Mouse (Mus musculus) spleen, postnatal 10 days (tissue): ENCODE data around the gene Tfap2a.

Experiments used
- DNase-seq, 2 experiments: peaks; one replicate each; pipeline ENCODE4 v3.0.0; 2021 to 2022; ENCODE audit warnings: low spot score in 2 of 2

The Tfap2a gene

DNA sequence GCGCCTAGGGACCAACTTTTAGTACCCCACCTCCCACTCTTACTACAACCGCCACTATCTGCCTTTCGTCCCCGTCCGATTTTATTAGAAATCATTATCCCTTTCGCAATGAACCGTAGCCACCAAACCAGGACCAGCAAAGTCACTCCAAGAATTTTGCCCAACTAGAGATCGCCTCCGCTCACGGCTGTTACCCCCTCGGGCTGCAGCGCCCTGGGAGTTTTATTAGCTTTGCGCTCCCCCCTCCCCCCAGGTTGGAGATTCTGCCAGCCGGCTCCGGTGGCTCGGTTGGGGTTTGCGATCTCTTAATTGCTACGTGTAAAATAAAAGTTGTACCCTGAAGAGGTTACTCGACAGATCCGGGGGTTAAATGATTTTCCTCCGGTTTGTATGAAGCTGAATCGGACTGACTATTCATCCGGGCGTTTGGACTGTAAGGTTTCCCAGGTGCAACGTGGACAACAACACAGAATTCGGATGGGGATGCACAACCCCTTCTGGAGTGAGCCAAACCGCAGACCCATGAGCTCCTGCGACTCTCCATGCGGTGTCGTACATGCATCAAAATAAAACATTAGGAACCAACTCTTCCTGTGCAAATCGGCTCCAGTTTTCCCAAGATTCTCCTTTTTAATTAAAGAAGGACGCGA is 3.7 kb downstream of the Tfap2a start:
- no peak for DNase-seq

DNA sequence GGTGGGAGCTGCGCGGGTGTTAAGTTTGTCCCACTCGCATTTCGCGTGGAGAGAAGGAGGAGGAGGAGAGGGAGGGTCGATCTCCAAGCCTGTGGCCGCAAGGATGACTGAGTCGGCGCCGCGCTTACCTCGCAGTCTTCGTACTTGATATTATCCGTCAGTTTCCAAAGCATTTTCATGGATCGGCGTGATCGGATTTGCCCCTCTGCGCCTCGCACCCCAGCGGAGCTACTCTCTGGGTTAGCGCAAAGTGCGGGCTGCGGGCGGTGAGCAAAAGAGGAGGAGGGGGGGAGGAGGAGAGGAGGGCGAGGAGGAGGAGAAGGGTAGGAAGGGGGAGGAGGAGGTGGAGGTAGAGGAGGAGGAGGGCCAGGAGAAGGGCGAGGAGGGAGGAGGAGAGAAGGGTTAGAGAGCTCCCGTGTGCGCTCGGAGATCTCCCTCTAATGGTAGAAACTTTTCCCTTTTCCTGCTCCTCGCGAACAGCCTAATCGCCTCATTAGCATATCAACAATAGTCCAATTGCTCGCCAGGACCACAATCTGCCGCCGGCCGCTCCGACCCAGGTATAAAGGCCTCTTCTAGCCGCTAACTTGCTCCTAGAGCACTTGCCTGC is 4.5 kb downstream of the Tfap2a start:
- DNase-seq, result no peak

- no peak for DNase-seq
Observed at GRCm38 (mm10) chr13:40732816-40733541, 5.2 kb downstream of the Tfap2a start.

DNA sequence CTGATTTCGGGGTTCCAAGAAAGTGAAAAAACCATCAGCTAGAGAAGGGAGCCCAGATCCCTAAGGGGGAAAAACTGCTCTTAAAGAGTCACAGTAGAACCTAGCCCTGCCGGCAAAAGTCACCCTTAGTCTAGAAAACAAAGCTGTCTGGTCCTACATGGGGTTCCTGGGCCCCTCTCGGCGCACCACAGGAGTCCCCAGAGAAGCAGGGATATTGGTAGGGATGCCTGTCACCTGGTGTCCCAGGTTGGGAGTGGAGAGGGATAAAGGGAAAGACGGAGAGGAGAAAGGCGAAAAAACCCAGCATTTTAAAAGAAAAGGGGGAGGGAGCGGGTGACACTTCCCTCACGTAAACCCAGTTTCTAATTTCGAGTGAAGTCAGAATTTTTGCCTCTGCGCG is 6.1 kb downstream of the Tfap2a start:
- no peak for DNase-seq

- peak in 1 of 2 experiments; percentile 27 for DNase-seq
Observed at GRCm38 (mm10) chr13:40731179-40731841, 6.9 kb downstream of the Tfap2a start.

DNA sequence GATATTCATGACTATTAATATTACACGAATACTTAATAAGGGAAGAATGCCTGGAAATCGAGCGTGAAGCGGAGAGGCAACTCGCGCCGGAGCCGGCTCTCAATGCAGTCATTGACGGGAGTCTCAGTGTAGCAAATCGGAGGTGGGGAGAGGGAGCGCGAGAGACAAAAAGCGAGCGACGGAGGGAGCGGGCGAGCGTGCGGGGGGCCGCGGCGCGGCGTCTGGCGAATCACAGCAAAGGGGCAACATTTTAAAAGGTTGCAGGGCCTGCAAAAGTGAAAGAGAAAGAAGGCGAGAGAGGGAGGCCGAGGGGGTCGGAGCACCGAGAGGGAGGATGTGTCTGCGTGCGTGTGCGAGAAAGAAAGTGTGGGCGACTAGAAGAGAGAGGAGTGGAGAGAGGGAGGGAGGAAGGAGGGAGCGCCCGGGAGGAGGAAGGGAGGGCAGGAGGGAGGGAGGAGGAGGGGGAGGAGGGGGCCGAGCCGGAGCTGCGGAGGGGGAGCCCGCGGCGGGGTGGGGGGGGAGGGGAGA is 7.5 kb downstream of the Tfap2a start:
- peak in 1 of 2 experiments; percentile 27 for DNase-seq

DNA sequence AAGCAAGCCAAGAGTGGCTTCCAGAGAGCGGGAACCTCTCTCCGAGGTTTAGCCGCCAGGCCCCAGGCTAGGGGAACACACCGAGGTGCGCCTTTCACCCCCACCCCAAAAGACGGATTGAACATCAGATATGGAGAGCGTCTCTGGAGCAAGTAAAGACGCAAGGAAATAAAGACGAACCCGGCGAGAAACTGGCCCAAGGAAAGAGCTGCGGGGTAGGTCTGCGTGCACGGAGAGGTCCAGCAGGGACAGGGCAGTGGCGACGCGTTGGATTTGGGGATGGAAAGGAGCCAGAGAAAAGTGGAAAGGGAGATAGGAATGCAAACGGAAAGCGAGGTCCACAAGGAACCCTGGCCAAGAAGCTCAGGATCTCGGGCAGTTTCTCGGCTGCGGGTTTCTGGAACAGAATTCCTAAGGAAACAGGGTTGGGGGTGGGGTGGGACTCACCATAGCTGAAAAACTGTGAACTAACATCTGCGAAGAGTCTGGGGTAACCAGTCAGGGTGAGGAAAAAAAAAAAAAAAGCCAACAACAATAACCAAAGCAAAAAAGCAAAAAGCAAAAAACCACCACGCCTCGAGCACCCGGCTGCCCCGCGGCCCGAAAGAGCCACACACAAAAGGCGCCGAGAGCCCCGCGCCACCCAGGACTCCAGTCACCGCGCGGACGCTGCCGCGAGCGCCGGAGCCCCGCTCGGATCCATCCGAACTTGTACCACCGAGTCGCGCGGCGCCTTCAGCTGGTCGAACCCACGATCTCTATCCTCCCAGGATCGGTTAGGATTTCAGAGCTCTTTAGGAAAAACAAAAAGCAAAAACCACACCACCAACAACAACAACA is 8.4 kb downstream of the Tfap2a start:
- DNase-seq, result no peak

- no peak for DNase-seq
Observed at GRCm38 (mm10) chr13:40729037-40729436, 9.1 kb downstream of the Tfap2a start.

DNA sequence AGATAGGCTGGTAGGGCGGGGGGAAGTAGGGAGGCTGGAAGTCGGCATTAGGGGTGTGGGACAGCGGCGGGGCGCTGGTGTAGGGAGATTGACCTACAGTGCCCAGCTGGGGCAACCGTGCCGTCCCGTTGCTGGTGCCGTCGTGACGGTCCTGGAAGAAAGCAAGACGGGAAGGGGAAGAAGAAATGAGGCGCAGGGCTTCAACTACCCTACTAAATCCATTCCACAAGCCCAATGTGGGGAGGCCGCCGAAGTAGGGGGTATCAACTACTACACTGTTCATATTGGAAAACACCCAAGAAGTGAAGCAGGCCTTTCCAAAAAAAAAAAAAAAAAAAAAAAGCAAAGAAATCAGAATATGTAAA is 9.6 kb downstream of the Tfap2a start:
- no peak for DNase-seq

- no peak for DNase-seq
Observed at GRCm38 (mm10) chr13:40727731-40728625, 10.2 kb downstream of the Tfap2a start.

DNA sequence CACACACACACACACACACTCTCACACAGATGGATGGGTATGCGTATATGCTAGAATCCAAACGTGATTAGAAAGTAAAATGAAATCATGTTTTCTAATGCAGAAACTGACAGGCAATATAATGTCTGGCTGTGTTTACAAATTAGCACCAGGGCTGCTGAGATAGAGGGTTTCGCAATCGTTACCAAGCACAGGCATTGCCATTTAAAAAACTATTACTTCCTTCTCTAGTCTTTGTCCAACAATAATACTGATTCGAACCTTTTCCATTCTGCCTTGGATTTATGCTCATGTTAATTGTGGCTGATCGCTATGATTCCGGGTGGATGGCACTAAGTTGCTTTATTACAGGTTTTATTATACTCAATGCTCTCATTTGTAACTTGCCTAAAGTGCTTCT is 12.3 kb downstream of the Tfap2a start:
- DNase-seq, result no peak

GRCm38 (mm10) chr13:40723598-40723920 is 14.6 kb downstream of the Tfap2a start:
- DNase-seq, result no peak

DNA sequence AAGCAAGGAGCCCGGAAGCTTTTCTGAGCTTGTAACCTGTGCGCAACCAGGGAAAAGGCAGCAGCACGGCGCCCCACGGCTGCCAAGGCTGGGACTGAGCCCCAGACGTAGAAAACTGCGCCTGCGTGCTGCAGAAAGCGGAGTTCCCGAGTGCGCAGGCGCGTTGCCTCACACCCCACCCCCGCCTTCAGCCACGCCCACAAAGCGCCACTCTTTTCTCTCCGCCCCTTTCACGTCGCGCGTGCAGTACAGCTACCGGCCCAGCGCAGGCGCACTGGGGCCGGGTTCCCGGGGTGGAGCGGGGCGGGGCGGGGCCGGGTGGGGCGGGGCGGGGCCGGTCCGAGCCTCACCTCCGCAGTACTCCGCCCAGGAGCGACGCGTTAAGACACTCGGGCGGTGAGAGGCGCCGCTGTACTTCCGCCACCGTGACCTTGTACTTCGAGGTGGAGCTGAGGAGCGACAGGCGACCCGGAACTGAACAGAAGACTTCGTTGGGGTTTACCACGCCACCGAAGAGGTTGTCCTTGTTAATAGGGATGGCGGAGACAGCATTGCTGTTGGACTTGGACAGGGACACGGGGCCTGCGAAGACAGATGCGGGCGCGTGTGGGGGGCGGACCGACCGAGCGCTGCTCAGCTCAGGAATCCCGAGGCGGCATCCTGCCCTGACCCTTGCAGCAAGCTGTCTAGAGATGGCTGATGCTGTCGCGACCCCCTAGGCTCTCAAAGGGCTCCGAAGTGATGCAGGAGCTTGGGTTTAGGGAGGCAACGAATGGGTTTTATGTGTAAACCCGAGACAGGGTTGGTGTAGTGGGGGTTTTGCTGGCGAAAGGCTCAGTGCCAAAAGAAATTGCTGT is 15.2 kb downstream of the Tfap2a start:
- peak; percentile 56 to 90 for DNase-seq

GRCm38 (mm10) chr13:40719741-40720082 is 18.5 kb downstream of the Tfap2a start:
- no peak for DNase-seq

DNA sequence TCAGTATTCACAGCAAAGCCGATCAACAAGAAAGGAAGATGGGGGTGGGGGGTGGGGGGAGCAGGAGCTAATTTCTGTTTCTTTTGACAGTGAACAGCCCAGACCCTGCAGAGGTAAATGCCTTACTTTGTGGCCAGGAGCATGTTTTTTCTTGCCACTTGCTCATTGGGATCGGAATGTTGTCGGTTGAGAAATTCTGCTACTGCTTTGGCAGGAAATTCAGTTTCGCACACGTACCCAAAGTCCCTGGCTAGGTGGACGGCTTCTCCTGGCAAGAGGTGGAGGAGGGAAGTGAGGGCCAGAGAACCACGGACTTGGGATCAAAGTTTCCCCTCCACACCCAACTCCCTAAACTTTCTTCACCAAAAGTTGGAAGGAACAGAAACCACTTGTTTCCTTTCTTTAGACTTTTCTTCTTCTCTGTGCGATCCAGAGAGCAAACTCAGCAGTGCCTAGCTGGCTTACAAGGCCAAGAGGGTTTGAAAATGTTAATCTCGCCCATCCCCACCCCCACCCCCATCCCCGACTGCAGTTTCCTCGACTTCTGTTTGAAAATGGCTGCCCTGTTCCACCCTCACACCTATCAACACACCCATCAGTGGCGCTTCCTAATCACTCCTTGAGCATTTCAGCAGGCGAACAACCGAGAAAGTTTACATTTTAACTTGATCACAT is 19.0 kb downstream of the Tfap2a start:
- DNase-seq, result no peak

DNA sequence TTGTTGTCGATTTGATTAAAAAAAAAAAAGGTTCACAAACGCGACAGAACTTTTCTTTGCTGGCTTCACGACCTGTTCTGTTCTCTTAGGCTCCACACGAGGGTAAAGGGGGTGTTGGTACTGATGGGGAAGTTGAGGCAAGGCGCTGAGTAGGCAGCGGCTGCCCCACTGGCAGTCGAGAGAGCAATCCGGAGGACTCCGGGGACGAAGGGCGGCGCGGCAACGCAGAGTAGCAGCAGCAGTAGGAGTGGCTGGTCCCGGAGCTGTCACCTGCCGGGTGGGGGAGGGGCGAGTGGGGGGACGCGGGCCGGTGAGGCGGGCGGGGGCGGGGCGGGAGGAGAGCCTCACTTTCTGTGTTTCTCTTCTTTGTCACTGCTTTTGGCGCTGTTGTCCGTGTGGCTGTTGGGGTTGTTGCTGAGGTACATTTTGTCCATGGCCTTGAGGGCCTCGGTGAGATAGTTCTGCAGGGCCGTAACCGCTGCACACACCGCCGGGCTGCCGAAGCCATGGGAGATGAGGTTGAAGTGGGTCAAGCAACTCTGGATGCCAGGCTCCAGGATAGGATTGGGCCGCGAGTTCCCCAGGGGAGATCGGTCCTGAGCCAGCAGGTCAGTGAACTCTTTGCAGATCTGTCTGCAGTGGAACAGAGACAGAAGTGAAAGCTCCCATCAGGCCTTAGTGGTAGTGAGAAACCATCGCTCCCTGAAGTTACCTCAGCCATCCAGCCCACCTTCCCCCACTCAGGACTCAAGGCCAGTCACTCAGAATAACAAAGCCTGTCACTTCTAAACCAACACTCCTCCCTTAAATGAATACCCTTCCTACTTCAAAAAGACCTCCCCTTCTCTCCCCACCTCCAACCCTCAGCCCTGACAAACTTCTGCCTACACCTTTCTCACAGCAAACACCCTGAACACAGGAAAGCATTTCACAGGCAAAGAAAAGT is 21.1 kb downstream of the Tfap2a start:
- DNase-seq, result peak in 1 of 2 experiments; percentile 19

DNA sequence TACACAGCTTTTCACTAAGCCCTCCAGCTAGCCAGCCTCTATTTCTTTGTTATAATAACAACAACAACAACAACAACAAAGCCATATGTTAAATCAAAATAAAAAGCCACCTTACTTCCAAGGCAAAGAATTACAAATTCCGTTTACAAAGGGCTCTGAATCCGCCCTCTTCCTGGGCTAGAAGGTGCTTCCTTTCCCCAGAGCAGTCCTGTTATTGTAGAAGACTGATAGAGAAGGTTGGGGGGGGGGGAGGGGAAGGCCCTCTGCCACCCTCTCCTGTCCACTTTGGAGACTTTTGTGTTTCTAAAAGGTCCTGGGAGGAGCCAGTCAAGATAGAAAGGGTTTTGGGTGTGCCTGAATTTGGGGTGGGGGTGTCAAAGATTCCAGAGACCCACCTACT is 23.6 kb downstream of the Tfap2a start:
- DNase-seq, result no peak

DNA sequence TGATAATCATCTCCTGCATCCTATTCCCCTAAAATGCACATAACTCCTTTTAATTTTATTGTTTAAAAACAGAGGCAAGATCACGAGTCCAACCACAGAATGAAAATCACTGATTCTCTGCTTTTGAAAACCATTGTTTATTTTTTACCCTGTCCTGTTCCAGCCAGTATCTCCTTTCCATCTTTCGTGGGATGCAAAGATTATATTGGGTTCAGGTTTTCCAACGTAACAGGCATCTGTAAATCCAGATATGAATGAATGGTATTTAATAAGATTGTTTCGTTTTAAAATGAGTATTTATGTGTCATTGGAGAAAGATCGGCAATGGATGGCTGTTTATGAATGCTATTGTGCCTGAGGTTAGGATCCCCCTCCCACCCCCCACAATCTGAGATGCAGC is 24.5 kb downstream of the Tfap2a start:
- DNase-seq, result no peak
